Mouse (Mus musculus) gastrocnemius, postnatal 25 days (tissue): ENCODE results near the gene Prok1. TPM values are rescaled to one million over a fixed set of nuclear protein-coding genes. Genes with fewer than 3 reads are reported as not detected.

ENCODE experiments used
- DNase-seq: peaks from one replicate; pipeline ENCODE4 v3.0.0; 2022
- total RNA-seq, 2 experiments: library from RNA; stranded (reverse); gene quantifications; 1 replicate in 1 of 2; 2 replicates in 1 of 2; pipeline ENCODE4 v1.2.3; 2021

The Prok1 gene
- total RNA-seq, 2 experiments from 2014 or later = not detected

- no peak for DNase-seq
Observed at GRCm38 (mm10) chr3:107238051-107238450, 1.5 kb downstream of the Prok1 start.

- DNase-seq = no peak
Observed at GRCm38 (mm10) chr3:107233945-107234344, 5.6 kb downstream of the Prok1 start.

GRCm38 (mm10) chr3:107233351-107233813 is 6.1 kb downstream of the Prok1 start:
- DNase-seq = peak; percentile 53

GRCm38 (mm10) chr3:107231202-107231601 is 8.3 kb downstream of the Prok1 start:
- DNase-seq = no peak

GRCm38 (mm10) chr3:107230527-107230926 is 9.0 kb downstream of the Prok1 start, which contains the start of gene A630076J17Rik:
A630076J17Rik (plus strand) TSS chr3:107230614.
- DNase-seq = no peak

- DNase-seq = no peak
Observed at GRCm38 (mm10) chr3:107229822-107230221, 9.7 kb downstream of the Prok1 start.

- DNase-seq = no peak
Observed at GRCm38 (mm10) chr3:107229221-107229620, 10.3 kb downstream of the Prok1 start.

- DNase-seq = no peak
Observed at GRCm38 (mm10) chr3:107225820-107226219, 13.7 kb downstream of the Prok1 start.

GRCm38 (mm10) chr3:107223230-107223629 is 16.3 kb downstream of the Prok1 start:
- DNase-seq = no peak

- DNase-seq = no peak
Observed at GRCm38 (mm10) chr3:107221608-107222007, 17.9 kb downstream of the Prok1 start, which contains the start of gene Cym. Cym (minus strand) TSS chr3:107221732.

- DNase-seq = no peak
Observed at GRCm38 (mm10) chr3:107218572-107218971, 20.9 kb downstream of the Prok1 start.

GRCm38 (mm10) chr3:107217101-107217480 is 22.4 kb downstream of the Prok1 start:
- DNase-seq = no peak

GRCm38 (mm10) chr3:107216400-107217100 is 23.0 kb downstream of the Prok1 start:
- DNase-seq = no peak

GRCm38 (mm10) chr3:107214606-107215005 is 24.9 kb downstream of the Prok1 start:
- no peak for DNase-seq

GRCm38 (mm10) chr3:107207625-107208253 is 31.8 kb downstream of the Prok1 start:
- no peak for DNase-seq

- no peak for DNase-seq
Observed at GRCm38 (mm10) chr3:107206490-107207150, 32.9 kb downstream of the Prok1 start.

GRCm38 (mm10) chr3:107205994-107206393 is 33.5 kb downstream of the Prok1 start:
- DNase-seq = peak; percentile 44

- no peak for DNase-seq
Observed at GRCm38 (mm10) chr3:107205170-107205569, 34.3 kb downstream of the Prok1 start.

- no peak for DNase-seq
Observed at GRCm38 (mm10) chr3:107204413-107204812, 35.1 kb downstream of the Prok1 start.

- DNase-seq = no peak
Observed at GRCm38 (mm10) chr3:107201310-107202180, 38.0 kb downstream of the Prok1 start.

GRCm38 (mm10) chr3:107188226-107188899 is 51.1 kb downstream of the Prok1 start:
- no peak for DNase-seq
